In genomic region chr2:73046576-73046975, GRCm38 (mm10) we compare ENCODE assay signal across 8 mouse cellular contexts.
A peak's percentile ranks its signal among the peaks of the same experiment; 100 is the strongest.
DNase-seq lines count a peak whose midpoint lies in the region; ATAC-seq lines count a peak whose summit lies in the region.

No protein-coding gene starts in this region.

- no peaks in the 10 kb centered on the region for H3K9me3 ChIP-seq in lung, embryonic 16.5 days (ENCODE audit: control insufficient read depth, low read length)

- no peak overlapping the region; the same call in 1 of the 2 replicates for H3K9ac ChIP-seq in lung, embryonic 16.5 days (ENCODE audit: low read length)

- 50% methylated on average over 10 of the region's 10 CpGs for WGBS in lung, embryonic 16.5 days

- peak; percentile 45 for DNase-seq in adrenal gland, postnatal 10 days
- DNase-seq in adrenal gland, adult 8-10 months = no peak
- DNase-seq in adipocyte (ENCODE audit: low spot score) = peak; percentile 85
- DNase-seq in heart, postnatal 14 days = peak; percentile 74 to 76
- no peak for DNase-seq in thymus, postnatal 36 days
- no peak for DNase-seq in cerebellum, adult 11-12 months

- no peak overlapping the region for H3K4me3 ChIP-seq in lung, embryonic 16.5 days (ENCODE audit: low read length)

- no peaks in the 10 kb centered on the region for H3K36me3 ChIP-seq in lung, embryonic 16.5 days (ENCODE audit: control insufficient read depth, insufficient read depth, low read length)

- no peaks in the 10 kb centered on the region for H3K27me3 ChIP-seq in lung, embryonic 16.5 days (ENCODE audit: control insufficient read depth, insufficient read depth, low read depth, low read length)

- intact Hi-C loops in heart, postnatal 14 days (cut with DNase I) = no loop called here

- H3K4me2 ChIP-seq in lung, embryonic 16.5 days (ENCODE audit: low read depth, low read length) = no peak overlapping the region

- peaks cover 9% of the 10 kb centered on the region for H3K4me1 ChIP-seq in lung, embryonic 16.5 days (replicated peaks; ENCODE audit: control insufficient read depth, insufficient read depth, low read length)

- peak overlapping the region; percentile 91 for H3K27ac ChIP-seq in lung, embryonic 16.5 days (ENCODE audit: low read length)

- peak; percentile 48 for ATAC-seq in lung, embryonic 16.5 days (ENCODE audit: low read depth)
- ATAC-seq in megakaryocyte-erythroid progenitor cell, adult 5-6 weeks (replicated peaks; ENCODE audit: low FRiP score, low TSS enrichment, poor library complexity, severe bottlenecking) = no peak

Comparison
In these comparisons a context has a peak if more than half of its experiments do, and no peak if none do; other contexts are left out.
1. DNase-seq: peak in adrenal gland, postnatal 10 days (single experiment), adipocyte (single experiment) and heart, postnatal 14 days (2 of 2); none in adrenal gland, adult 8-10 months (single experiment), thymus, postnatal 36 days (0 of 2) and cerebellum, adult 11-12 months (single experiment).